Mouse (Mus musculus) heart, adult 2 months (tissue): ENCODE measurements around the gene 0610010K14Rik.

Source experiments
- CTCF ChIP-seq: fragments of 200-600 bp; IDR thresholded peaks from 2 replicates; pipeline ENCODE4 v1.8.1; 2022; ENCODE audit warnings: antibody characterized with exemption, mild to moderate bottlenecking, moderate library complexity
- EP300 ChIP-seq: fragments of 200-500 bp; IDR thresholded peaks from 2 replicates; pipeline ENCODE4 v1.6.1; 2011; ENCODE audit warnings: low read depth, low read length, control low read depth; ENCODE audit not compliant: insufficient read depth

DNA sequence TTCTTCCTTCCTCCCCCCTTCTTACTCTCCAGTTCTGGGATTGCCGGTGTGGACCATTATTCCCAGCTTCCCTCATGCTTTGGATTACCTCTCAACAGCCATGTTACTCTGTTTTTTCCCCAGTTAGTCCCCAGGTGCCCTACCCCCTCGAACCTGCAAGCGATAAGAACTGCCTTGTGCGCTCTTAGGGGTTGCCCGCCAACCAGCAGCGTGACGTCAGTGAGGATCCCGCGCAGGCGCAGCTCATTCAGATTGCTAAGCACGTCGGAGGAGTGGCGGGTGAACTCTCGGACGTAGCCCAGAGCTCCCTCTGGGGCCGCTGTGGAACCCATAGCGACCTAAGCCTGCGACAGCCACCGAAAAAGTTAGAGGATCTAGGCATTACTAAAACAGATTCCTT lies 8.9 kb downstream of the 0610010K14Rik start:
- TF ChIP-seq CTCF (peak; percentile 31), EP300 (no peak)
